Mouse (Mus musculus): ENCODE measurements around the gene Gpr62. TPM values are rescaled to one million over a fixed set of nuclear protein-coding genes. Genes with fewer than 3 reads are reported as not detected.

The Gpr62 gene
- polyA plus RNA-seq, 1 experiment from 2014 or later, result 0.56 TPM

DNA sequence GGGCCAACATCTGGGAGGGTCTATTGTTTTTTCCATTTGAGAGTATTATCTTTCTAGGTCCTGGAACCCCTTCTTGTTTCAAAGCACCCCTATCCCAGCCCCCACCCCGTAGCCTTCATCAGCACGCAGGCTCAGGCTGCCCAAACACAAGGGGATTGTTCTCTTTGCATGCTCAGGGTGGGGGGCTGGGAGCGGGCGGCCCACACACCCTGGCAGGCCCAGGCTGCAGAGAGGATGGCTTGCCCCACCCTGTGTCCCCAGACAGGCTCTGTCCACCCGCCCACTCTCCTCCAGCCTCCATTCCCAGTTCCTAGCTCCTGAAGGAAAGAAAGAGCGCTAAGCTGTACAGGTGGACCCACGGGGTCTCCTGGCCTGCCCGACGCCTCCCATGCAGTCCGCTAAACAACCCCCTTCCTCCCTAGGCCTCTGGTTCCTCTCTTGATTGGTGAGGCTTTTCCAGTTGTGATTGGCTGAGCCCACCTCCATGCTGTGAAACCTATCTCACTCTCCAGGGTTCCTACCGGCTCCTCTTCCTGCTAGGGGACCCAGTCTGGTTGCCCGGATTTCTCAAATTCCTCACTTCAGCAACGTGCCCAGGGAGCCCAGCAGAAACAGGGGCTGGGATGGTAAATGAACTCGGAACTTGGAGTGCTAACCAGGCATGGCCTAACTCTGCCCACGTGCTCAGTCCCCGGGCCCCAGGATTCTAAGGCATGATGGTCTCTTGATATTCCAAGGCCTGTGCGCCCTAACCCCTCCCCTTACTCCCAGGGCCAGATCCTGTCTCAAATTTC, 10.7 kb downstream of the Gpr62 start:
- Histone ChIP-seq H3K4me3 (ENCODE audit: low read depth, low read length) (peak overlapping the region; percentile 70), H3K4me1 (ENCODE audit: control insufficient read depth, insufficient read depth, low read length) (peaks cover 38% of the 10 kb centered on the region), H3K27ac (ENCODE audit: low read depth, low read length) (peak overlapping the region; percentile 92), H3K9ac (ENCODE audit: low read length) (peak overlapping the region; percentile 79), H3K9me3 (replicated peaks; ENCODE audit: control insufficient read depth, low read length) (no peaks in the 10 kb centered on the region), H3K36me3 (ENCODE audit: control insufficient read depth, insufficient read depth, low read length) (peaks cover 5% of the 10 kb centered on the region; the same call in 1 of the 2 replicates), H3K4me2 (ENCODE audit: low read length) (peak overlapping the region; percentile 99), H3K27me3 (replicated peaks; ENCODE audit: control insufficient read depth, insufficient read depth, low read length) (no peaks in the 10 kb centered on the region)
- DNase-seq (ENCODE audit: low spot score), result peak; percentile 70
- under 1% methylated on average over 17 of the region's 17 CpGs for WGBS
- peak; percentile 27; the same call in 1 of the 2 replicates for ATAC-seq

DNA sequence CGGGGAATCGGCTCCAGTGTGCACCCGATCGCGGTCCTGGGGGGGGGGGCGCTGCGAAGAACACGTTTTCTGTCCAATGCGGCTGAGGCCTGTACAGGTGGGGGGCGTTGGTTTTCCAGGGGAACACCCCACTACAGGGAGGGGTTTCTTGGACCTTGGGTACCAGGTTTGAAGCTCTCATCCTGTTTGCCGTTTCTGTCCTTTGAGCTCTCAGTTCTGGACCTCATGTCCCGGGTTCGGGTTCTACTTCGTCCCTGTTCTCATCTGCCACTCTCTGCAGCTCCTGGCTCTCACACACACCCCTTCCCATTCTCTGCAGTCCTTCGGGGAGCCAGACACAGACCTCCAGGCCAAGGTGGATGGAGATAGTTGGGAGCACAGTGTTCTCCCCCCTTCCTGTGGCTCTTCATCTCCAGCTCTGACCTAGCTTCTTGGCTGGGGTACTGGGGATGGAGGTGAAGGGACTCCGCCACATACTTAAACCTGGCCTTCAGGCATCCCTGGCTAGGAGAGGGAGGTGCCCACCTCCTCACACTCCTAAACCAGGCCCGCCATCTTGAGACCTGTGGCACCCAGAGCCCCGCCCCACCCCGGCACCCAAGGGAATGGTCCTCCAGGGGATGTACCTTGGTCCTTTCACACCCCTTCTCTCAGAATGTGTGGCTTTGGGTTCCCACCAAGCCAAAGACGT, 11.5 kb downstream of the Gpr62 start:
- H3K27me3 ChIP-seq (replicated peaks; ENCODE audit: control insufficient read depth, insufficient read depth, low read length), result no peaks in the 10 kb centered on the region
- H3K27ac ChIP-seq (ENCODE audit: low read depth, low read length), result peak overlapping the region; percentile 92
- ATAC-seq (peak; percentile 21), DNase-seq (ENCODE audit: low spot score) (peak; percentile 48)
- peak overlapping the region; percentile 79 for H3K9ac ChIP-seq (ENCODE audit: low read length)
- H3K9me3 ChIP-seq (replicated peaks; ENCODE audit: control insufficient read depth, low read length), result no peaks in the 10 kb centered on the region
- peak overlapping the region; percentile 70 for H3K4me3 ChIP-seq (ENCODE audit: low read depth, low read length)
- no peaks in the 10 kb centered on the region for H3K36me3 ChIP-seq (ENCODE audit: control insufficient read depth, insufficient read depth, low read length)
- peaks cover 38% of the 10 kb centered on the region for H3K4me1 ChIP-seq (ENCODE audit: control insufficient read depth, insufficient read depth, low read length)
- peak overlapping the region; percentile 99 for H3K4me2 ChIP-seq (ENCODE audit: low read length)
- under 1% methylated on average over 15 of the region's 20 CpGs for WGBS

DNA sequence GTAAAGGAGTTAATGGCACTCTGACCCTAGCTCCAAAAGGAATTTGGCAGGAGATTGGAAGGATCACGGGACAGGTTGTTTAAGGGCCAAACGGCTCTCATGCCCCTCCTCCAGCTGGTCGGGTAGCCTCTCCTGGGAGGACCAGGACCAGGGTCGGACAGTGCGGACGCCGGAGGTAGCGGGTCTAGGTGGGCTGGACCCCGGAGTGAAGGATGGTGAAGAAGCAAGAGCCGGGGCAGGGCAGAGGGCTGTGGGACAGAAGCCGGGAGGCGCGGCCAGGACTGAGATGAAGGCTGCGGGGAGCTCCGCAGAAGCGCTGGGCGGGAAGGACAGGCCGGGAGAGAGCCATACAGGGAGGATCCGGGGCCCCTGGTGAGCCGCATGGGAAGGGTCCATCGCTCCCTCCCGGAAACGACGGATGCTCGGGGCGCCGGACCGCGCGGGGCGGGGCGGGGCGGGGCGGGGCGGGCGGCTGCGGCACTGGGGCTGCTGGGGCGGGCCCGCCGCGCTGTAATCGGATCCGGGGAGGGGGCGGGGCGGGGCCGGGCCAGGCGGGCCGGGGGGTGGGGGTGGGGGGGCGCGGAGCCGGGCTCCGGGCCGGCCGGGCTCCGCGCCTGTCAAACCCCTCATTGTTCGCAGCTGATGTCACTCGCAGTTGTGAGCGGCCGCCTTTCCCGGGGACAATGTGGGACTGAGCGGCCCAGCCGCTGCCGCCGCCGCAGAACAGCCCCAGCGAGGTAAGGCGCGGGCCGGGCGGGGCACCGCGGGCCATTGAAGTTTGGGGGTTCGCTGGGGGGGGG, 12.3 kb downstream of the Gpr62 start, which contains the start of gene Pcbp4:
TSS of gene Pcbp4 (plus strand) at position 21 of the 800 bp plus-strand sequence.
- DNase-seq (ENCODE audit: low spot score) (peak; percentile 85), ATAC-seq (peak; percentile 77)
- under 1% methylated on average over 36 of the region's 74 CpGs for WGBS
- Histone ChIP-seq H3K9ac (ENCODE audit: low read length) (peak within 1 kb of the TSS; percentile 79), H3K27me3 (replicated peaks; ENCODE audit: control insufficient read depth, insufficient read depth, low read length) (no peaks in the 10 kb centered on the region), H3K27ac (ENCODE audit: low read depth, low read length) (peak within 1 kb of the TSS; percentile 92), H3K4me2 (ENCODE audit: low read length) (peak within 1 kb of the TSS; percentile 99), H3K4me3 (ENCODE audit: low read depth, low read length) (peak within 1 kb of the TSS; percentile 70), H3K4me1 (ENCODE audit: control insufficient read depth, insufficient read depth, low read length) (peaks cover 40% of the 10 kb centered on the region), H3K9me3 (replicated peaks; ENCODE audit: control insufficient read depth, low read length) (no peaks in the 10 kb centered on the region), H3K36me3 (ENCODE audit: control insufficient read depth, insufficient read depth, low read length) (no peaks in the 10 kb centered on the region)

DNA sequence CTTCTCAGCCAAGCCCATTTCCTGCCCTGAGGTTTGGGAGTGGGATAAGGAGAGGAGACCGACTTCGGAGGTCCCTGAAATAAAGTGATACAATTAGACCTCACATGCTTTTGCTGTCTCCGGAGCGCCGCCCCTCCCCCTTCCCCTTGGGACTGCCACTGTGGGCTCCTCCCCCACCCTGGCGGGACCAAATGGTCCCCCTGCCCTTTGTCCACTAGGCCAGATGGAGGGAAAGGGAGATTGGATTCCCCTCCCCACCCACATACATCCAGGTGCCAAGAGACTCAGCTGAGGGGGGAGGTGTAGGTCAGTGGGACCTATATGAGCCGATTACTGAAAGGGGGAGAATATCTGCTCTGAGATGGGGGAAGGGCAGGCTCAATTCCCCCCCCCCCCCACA, 12.9 kb downstream of the Gpr62 start:
- peak overlapping the region; percentile 99 for H3K4me2 ChIP-seq (ENCODE audit: low read length)
- H3K27me3 ChIP-seq (replicated peaks; ENCODE audit: control insufficient read depth, insufficient read depth, low read length), result no peaks in the 10 kb centered on the region
- H3K9me3 ChIP-seq (replicated peaks; ENCODE audit: control insufficient read depth, low read length), result no peaks in the 10 kb centered on the region
- 2% methylated on average over 7 of the region's 7 CpGs for WGBS
- H3K9ac ChIP-seq (ENCODE audit: low read length), result peak overlapping the region; percentile 79
- peak overlapping the region; percentile 92 for H3K27ac ChIP-seq (ENCODE audit: low read depth, low read length)
- peak overlapping the region; percentile 70 for H3K4me3 ChIP-seq (ENCODE audit: low read depth, low read length)
- no peak; the same call in 1 of the 2 replicates for ATAC-seq
- DNase-seq (ENCODE audit: low spot score), result peak; percentile 54
- H3K4me1 ChIP-seq (ENCODE audit: control insufficient read depth, insufficient read depth, low read length), result peaks cover 40% of the 10 kb centered on the region
- no peaks in the 10 kb centered on the region for H3K36me3 ChIP-seq (ENCODE audit: control insufficient read depth, insufficient read depth, low read length)

DNA sequence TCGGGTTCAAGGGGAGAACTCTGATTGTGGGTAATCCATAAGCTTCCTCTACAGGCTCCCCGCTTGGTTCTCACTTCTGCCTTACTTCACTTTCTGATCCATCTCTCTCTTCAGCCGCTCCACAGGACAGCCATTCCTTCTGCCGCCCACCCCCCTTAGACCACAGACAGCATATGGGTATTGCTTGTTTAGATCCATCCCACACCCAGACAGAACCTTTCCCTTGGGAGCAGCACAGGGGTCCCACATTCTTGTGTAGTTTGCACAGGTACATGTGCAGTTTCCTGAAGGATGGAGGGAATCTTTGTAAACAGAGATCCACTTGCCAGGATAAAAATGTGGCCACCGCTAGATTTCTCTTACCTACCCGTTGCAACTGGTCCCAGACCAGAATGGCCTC, 13.4 kb downstream of the Gpr62 start:
- ATAC-seq, result no peak
- no peaks in the 10 kb centered on the region for H3K27me3 ChIP-seq (replicated peaks; ENCODE audit: control insufficient read depth, insufficient read depth, low read length)
- 13% methylated on average over 6 of the region's 6 CpGs for WGBS
- peak overlapping the region; percentile 70 for H3K4me3 ChIP-seq (ENCODE audit: low read depth, low read length)
- no peak overlapping the region; the same call in 1 of the 2 replicates for H3K27ac ChIP-seq (ENCODE audit: low read depth, low read length)
- no peaks in the 10 kb centered on the region for H3K9me3 ChIP-seq (replicated peaks; ENCODE audit: control insufficient read depth, low read length)
- DNase-seq (ENCODE audit: low spot score), result no peak
- peaks cover 40% of the 10 kb centered on the region for H3K4me1 ChIP-seq (ENCODE audit: control insufficient read depth, insufficient read depth, low read length)
- H3K36me3 ChIP-seq (ENCODE audit: control insufficient read depth, insufficient read depth, low read length), result no peaks in the 10 kb centered on the region
- peak overlapping the region; percentile 79 for H3K9ac ChIP-seq (ENCODE audit: low read length)
- peak overlapping the region; percentile 99 for H3K4me2 ChIP-seq (ENCODE audit: low read length)

DNA sequence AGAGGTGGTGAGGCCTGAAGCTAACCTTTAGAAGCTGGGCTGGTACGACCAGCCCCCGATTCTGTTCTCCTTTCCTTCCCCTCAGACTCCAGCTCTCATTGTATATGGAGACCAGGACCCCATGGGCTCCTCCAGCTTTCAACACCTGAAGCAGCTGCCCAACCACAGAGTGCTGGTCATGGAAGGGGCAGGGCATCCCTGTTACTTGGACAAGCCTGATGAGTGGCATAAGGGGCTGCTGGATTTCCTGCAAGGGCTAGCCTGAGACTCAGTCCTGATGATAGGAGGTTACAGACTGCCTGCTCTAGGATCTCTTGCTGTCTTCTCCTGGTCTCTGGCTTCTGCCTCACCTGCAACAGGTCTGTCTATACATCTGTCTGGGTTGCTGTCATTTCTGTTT, 13.8 kb downstream of the Gpr62 start:
- H3K4me3 ChIP-seq (ENCODE audit: low read depth, low read length), result no peak overlapping the region
- 53% methylated on average over 2 of the region's 2 CpGs for WGBS
- peaks cover 35% of the 10 kb centered on the region for H3K4me1 ChIP-seq (ENCODE audit: control insufficient read depth, insufficient read depth, low read length)
- no peak for DNase-seq (ENCODE audit: low spot score)
- H3K27me3 ChIP-seq (replicated peaks; ENCODE audit: control insufficient read depth, insufficient read depth, low read length), result no peaks in the 10 kb centered on the region
- H3K9me3 ChIP-seq (replicated peaks; ENCODE audit: control insufficient read depth, low read length), result no peaks in the 10 kb centered on the region
- ATAC-seq, result no peak
- no peaks in the 10 kb centered on the region for H3K36me3 ChIP-seq (ENCODE audit: control insufficient read depth, insufficient read depth, low read length)
- H3K4me2 ChIP-seq (ENCODE audit: low read length), result no peak overlapping the region
- no peak overlapping the region for H3K9ac ChIP-seq (ENCODE audit: low read length)
- no peak overlapping the region for H3K27ac ChIP-seq (ENCODE audit: low read depth, low read length)

DNA sequence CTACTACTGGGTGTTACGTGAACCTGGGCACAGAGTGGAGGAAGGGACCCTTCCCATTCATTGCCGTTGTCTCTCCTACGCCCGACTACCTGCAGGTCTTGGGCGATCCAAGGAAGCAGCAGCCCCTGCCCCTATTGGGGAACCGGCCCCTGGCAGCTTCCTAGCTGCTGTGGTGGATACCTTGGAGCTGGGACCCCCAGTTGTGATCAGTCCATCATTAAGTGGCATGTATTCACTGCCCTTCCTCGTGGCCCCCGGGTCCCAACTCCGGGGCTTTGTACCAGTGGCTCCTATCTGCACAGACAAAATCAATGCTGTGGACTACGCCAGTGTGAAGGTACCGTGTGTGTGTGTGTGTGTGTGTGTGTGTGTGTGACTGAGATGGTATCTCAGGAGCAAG, 14.4 kb downstream of the Gpr62 start:
- H3K27me3 ChIP-seq (replicated peaks; ENCODE audit: control insufficient read depth, insufficient read depth, low read length), result no peaks in the 10 kb centered on the region
- H3K27ac ChIP-seq (ENCODE audit: low read depth, low read length), result no peak overlapping the region
- no peak overlapping the region for H3K9ac ChIP-seq (ENCODE audit: low read length)
- no peak for ATAC-seq
- no peak overlapping the region for H3K4me2 ChIP-seq (ENCODE audit: low read length)
- H3K4me1 ChIP-seq (ENCODE audit: control insufficient read depth, insufficient read depth, low read length), result peaks cover 29% of the 10 kb centered on the region
- no peaks in the 10 kb centered on the region for H3K36me3 ChIP-seq (ENCODE audit: control insufficient read depth, insufficient read depth, low read length)
- H3K9me3 ChIP-seq (replicated peaks; ENCODE audit: control insufficient read depth, low read length), result no peaks in the 10 kb centered on the region
- 77% methylated on average over 11 of the region's 11 CpGs for WGBS
- H3K4me3 ChIP-seq (ENCODE audit: low read depth, low read length), result no peak overlapping the region
- DNase-seq (ENCODE audit: low spot score), result no peak

DNA sequence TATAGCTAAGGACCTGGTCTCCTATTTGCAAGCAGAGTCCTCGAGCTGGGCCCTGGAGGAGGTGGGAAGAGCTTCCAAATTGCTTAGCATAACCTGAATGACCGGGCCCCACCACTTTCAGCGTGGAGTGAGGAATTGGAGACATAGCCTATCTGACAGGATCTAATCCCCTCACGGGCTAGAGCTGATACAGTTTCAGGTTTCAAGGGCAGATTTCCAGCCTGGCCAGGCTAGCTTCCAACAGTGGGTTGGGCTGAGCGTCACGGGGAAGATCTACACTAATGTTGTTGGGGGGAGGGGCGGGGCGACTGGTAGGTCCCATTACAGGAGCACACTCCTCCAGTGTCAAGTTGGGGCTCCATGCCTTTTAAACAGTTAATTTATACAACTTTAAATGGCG, 15.1 kb downstream of the Gpr62 start:
- H3K4me2 ChIP-seq (ENCODE audit: low read length), result no peak overlapping the region
- H3K36me3 ChIP-seq (ENCODE audit: control insufficient read depth, insufficient read depth, low read length), result no peaks in the 10 kb centered on the region
- ATAC-seq, result no peak
- WGBS, result 25% methylated on average over 9 of the region's 9 CpGs
- peaks cover 23% of the 10 kb centered on the region for H3K4me1 ChIP-seq (ENCODE audit: control insufficient read depth, insufficient read depth, low read length)
- H3K9me3 ChIP-seq (replicated peaks; ENCODE audit: control insufficient read depth, low read length), result no peaks in the 10 kb centered on the region
- no peaks in the 10 kb centered on the region for H3K27me3 ChIP-seq (replicated peaks; ENCODE audit: control insufficient read depth, insufficient read depth, low read length)
- H3K4me3 ChIP-seq (ENCODE audit: low read depth, low read length), result no peak overlapping the region
- DNase-seq (ENCODE audit: low spot score), result peak; percentile 44
- H3K27ac ChIP-seq (ENCODE audit: low read depth, low read length), result no peak overlapping the region
- H3K9ac ChIP-seq (ENCODE audit: low read length), result no peak overlapping the region
